Mouse (Mus musculus) right cerebral cortex, adult 18-20 months (tissue): ENCODE data around the gene Hipk2.

ENCODE experiments used
- DNase-seq: peaks from one replicate; pipeline ENCODE4 v3.0.0; 2022; ENCODE audit warnings: mixed read lengths

Gene Hipk2

DNA sequence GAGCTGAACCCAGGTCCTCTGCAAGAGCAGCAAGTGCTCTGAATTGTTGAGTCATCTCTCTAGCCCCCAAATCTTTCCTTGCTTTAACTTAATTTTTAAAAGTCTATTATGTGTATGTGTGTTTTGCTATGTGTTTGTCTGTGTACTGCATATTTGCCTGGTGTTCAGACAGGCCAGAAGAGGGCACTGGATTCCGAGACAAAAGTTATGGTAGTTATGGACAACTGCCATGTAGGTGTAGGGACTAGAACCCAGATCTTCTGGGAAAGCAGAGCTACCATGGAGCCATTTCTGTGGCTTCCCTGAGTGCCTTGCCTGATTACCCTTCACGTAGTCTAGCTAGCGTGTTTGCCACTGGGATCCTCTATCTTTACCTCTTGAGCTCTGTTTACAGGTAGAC is 134.9 kb downstream of the Hipk2 start:
- no peak for DNase-seq

- DNase-seq: no peak
Measured at GRCm38 (mm10) chr6:38739266-38739665, 136.7 kb downstream of the Hipk2 start.

- no peak for DNase-seq
Measured at GRCm38 (mm10) chr6:38737763-38738162, 138.2 kb downstream of the Hipk2 start.

- DNase-seq: peak; percentile 81
Measured at GRCm38 (mm10) chr6:38736240-38736639, 139.7 kb downstream of the Hipk2 start.

GRCm38 (mm10) chr6:38732681-38733080 is 143.3 kb downstream of the Hipk2 start:
- DNase-seq: no peak

GRCm38 (mm10) chr6:38730169-38731146 is 145.5 kb downstream of the Hipk2 start:
- DNase-seq: peak; percentile 54

- no peak for DNase-seq
Measured at GRCm38 (mm10) chr6:38725515-38725914, 150.4 kb downstream of the Hipk2 start.

- DNase-seq: no peak
Measured at GRCm38 (mm10) chr6:38721361-38721760, 154.6 kb downstream of the Hipk2 start.

DNA sequence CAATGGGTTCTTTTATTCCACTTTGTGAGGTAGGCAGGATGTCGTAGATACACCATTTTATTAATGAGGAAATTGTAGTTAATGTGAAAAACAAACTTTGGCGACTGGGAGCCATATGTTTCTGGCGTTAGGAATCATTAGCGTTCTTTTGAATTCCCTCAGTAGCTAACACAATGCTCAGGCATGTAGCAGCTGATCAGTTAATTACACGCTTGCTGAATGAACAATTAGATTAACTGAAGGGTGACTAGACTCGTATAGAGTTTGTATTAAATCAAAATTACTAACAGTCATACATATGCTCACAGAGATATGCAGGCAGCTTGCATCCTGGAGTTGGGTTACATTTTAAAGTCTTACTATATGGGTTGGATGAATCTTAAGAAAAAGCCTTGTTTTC is 156.7 kb downstream of the Hipk2 start:
- no peak for DNase-seq

DNA sequence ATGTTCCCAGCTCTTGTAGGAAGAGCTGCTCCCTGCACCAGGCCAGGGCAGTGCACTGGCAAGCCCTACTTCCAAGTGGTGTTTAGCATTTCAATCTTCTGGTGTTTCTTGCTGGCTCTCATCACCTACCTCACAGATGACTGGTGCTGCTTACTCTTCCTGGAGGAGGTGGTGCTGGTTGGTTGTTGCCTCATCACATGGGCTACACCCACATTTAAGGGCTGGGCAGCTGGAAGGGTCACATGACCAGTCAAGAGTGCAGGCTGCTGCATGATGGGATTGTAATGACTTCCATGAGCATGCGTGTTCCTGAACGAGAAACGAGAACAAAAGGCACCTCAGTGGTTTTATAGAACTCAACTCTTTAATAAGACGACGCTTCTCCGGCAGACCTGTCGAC is 157.3 kb downstream of the Hipk2 start:
- DNase-seq: no peak

DNA sequence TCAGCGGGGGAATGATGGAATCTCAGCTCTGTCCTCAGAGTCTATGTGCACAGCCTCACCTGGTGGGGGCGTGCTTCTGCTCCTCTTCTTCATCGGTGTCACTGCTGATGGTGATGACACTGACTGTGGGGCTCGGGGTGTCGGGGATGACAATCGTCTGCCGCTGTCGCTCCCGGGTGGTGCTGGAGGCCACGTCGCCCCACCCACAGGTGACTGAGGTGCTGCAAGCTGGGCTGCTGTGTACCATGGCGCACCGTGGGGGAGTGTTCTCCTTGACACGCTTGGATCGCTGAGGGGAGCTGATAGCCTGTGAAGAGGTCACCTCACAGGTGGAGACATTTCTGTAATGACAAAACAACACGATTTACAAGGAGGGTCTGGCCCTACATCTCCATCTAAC is 160.1 kb downstream of the Hipk2 start:
- DNase-seq: no peak

DNA sequence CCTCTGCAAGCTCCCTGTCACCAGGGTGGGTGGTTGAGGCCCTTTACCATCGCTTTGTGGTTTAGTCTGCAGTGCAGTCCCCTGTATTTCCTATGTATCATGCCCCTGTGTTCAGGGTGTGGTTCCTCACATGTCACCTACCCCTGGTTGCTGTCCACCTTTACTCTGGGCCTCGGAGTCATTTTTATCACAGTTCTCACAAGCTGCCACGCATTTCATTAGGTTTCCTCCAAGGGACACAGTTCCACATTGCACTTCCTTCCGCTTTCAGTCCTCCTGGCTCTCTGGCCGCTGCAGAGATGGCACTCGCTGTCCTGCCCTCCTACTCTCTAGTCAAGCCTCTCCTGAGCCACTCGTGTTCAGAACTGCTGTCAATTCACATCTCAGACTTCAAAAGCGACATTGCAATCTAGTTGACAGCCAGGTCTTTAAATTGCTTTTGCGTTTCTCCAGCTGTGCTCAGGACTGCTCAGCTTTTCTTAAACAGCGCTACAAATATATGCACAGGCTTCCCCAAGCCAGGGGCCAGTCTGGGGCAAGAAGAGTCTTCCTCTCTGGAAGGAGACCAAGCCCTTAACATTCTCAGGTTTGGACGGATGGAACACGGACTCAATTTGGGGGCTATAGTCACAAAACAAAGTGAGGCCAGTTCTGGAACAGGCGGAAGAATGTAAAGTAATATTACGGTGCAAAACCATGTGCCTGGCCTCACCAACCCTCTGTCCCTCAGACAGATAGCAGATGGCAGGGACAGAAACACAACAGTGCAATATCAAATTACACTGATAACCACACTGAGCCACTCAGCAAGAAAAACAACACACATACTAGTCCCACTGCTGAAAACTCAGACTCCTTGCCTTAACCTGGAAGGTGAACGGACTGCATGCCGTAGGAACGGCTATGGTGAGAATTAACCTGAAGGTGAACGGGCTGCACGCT is 161.7 kb downstream of the Hipk2 start:
- DNase-seq: no peak

GRCm38 (mm10) chr6:38710449-38710848 is 165.5 kb downstream of the Hipk2 start:
- no peak for DNase-seq

DNA sequence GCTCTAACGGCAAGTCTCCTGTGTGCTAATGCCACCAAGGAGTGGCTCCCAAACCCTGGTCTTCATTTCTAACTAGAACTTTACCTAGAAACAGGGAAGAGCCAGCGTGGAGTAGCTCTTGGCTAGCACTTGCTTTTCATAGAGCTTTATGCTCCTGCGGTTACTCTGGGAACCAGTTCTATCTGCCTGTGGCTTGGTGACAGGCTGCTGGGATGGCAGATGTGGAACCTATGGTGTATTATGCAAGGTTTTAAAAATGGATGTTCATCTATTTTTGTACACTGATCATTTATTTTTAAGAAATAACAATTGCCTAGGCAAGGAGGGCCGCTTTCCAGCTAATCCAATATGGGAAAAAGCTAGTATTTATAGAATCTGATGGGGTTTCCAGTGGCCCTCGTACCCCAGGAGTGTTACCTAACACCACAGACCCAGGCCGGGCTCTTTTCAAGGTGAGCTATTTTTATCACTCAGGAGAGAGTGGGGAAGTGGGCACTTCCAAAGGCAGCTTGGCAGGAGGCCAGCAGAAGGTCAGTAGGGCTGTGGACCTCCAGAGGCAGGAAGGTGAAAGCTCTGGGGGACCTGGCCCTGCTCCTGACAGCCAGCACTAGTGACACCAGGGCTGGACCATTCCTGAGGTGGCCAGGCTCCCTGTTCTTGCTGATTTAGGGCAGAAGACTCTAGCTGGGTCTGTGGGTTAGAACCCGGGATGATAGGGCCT is 171.5 kb downstream of the Hipk2 start:
- DNase-seq: no peak

DNA sequence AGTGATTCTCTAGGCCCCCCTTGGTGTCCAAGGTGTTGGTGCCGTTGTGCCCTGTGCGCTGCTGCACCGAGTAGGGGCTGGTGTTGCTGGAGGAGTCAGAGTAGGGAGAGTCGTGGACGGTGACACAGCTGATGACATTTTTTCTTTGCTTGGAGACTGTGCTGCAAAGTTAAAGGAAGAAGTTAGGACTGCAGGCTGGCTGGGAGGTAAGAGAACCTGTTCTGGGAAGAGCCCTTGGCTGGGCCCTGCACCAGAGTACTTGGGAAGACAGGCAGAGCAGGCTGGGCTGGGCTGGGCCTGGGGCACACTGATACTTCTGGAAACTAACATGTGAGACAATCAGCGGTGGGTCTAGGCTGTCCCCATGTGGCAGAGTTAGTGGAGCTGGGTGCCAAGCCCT is 172.4 kb downstream of the Hipk2 start:
- no peak for DNase-seq

DNA sequence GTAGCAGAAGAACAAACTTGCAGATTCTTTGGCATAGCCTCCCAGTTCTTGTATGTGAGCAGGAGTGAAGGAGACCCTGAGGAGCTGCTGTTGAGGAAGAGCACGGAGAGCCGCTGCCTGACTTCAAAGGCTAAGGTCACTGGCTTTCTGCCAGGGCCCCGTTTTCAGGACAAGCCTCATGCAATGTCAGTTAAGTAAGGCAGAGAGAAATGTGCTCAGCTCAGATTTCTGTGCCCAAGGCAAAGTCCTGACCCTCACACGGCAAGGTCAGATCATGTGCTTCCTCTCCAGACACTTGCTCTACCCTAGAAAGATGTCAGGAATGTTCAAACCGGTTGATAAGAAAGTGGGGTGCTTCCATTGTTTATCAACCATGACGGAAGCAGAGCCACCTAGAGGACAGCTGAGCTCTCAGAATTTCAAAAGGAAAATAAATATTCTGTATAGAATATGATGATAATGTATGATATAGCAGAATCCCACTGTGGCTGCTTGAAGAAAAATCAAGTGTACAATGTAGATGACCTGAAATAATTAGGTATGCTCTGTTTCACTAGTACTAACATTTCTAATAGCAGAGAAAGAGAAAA is 173.1 kb downstream of the Hipk2 start:
- no peak for DNase-seq

GRCm38 (mm10) chr6:38701421-38701820 is 174.5 kb downstream of the Hipk2 start:
- no peak for DNase-seq

DNA sequence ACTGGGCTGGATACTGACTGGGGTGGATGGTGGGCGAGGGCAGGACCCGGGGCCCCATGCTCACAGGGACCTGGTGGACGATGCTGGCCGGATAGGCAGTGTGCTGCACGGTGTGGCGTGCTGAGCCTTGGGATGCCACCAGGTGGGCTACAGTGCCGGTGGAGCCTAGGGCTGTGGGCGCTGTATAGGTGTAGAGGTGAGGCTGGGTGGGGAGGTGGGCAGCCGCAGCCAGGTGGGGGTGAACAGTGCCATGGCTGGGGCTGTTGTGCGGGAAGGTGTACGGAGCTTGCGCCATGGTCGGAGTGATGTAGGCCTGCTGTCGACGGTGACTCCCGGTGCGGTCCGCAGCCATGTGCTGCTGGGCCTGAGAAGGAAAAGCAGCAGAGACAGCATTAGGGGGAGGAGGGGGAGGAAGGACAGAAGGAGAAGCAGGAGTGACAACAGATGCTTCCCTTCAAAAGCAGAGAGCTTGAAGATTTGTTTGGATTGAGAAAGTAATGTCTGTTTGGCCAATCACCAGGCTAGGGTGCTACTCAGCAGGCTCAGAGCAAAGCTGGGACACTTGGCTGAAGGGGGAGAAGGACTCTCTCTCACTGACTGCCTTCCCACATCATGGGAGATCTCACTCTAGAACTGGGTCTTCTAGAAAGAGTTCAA is 177.6 kb downstream of the Hipk2 start:
- DNase-seq: peak; percentile 30

DNA sequence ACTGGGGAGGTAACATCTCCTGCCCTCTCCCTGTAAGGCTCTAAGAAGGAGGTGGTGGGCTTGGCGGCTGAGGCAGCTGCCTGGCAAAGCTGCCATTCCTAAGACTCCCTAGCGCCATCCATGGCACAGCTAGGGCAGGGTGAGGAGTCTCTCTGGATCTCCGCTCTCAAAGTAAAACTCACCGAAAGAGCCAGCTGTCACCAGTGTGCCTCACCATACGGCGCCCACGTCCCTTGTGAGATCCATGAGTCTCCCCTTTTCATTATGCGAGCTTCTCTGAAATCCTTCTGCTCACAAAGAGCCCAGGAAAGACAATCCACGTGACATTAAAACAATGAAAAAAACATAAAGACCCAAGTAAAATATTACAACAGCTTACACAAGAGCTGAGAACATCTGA is 179.4 kb downstream of the Hipk2 start:
- DNase-seq: peak; percentile 59

GRCm38 (mm10) chr6:38695380-38696054 is 180.4 kb downstream of the Hipk2 start:
- peak; percentile 85 for DNase-seq

DNA sequence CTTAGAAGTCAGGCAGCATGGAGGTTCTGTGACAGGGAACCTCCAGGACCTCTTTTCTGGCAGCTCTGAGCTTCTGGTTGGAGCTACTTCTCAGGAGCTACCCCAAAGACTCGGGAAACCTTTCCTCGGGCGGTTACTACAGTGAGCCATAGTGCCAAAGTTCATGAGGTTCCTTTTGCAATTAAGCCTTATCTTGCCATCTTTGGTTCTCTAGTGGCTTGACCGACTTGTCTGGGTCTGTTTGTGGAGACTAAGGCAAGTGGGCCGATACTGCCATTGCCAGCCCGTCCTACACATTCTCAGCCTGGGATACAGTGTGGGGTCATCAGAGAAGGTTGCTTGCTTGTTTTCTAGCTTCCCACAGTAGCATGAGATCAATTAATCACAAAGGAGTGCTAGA is 183.4 kb downstream of the Hipk2 start:
- no peak for DNase-seq
